Mouse (Mus musculus): ENCODE results near the gene Il22ra2.
A peak's percentile ranks its signal among the peaks of the same experiment; 100 is the strongest.

Gene Il22ra2

DNA sequence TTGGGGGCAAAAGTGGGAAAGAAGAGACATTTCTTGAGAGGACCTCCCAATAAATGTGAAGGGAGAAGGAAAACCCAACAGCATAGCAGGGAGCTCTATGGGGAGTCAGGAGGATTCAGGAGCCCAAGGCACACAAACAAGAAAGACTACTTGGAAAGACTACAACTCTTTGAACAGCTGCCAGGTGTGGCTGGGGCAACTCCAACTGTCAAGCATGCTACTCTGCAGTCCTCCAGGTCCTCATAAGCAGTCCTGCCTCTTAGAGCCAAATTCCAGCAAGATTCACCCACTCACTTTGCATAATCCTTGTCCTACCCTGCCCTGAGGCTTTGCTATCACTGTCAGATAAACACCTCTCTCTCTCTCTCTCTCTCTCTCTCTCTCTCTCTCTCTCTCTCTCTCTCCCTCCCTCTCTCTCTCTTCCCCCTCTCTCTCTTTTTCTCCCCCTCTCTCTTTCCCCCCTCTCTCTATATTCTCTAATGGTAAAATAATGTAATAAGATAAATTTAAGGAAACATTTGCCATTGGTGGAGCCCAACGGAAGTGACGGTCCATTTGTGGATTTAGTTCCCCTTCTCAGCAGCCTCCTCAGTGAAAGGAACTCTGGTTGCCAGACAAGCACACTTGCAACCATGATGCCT, at the start of gene Il22ra2:
Gene Il22ra2 (plus strand): TSS at position 591 of the 641 bp plus-strand sequence.
- no peak for DNase-seq (ENCODE audit: low spot score)

DNA sequence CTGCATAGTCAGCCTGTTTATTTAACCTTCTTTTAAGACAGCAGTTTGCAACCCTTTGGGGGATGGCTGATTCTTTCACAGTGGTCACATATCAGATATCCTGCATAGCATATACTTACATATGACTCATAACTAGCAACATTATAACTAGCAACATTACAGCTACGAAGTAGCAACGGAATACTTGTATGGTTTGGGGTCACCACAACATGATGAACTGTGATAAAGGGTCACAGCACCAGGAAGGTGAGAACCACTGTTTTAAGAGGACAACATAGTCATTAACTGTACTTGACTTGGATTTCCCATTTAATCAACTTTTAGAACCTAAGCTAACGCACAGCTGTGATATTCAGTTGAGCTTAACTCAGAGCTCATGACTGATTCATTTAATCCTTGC, 44.2 kb upstream of the Il22ra2 start:
- no peak for DNase-seq (ENCODE audit: low spot score)

DNA sequence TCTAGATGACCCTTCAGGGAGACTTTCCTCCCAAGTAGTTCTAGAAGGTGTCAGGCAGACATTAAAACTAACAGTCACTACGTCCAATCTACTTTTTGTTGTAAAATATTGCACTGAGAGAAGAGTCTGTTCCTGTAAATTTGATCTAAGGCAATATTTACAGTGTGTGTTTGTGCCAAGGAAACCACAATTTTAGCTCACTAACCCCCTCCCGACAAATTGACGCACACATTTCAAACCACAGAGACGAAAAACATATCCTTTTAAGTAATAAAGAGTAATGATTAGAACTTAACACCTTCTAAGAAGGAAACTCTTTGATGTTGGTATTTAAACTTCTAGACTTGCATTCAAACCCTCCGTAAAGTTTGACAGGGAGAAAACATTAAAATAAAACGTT, 43.8 kb upstream of the Il22ra2 start:
- no peak for DNase-seq (ENCODE audit: low spot score)

DNA sequence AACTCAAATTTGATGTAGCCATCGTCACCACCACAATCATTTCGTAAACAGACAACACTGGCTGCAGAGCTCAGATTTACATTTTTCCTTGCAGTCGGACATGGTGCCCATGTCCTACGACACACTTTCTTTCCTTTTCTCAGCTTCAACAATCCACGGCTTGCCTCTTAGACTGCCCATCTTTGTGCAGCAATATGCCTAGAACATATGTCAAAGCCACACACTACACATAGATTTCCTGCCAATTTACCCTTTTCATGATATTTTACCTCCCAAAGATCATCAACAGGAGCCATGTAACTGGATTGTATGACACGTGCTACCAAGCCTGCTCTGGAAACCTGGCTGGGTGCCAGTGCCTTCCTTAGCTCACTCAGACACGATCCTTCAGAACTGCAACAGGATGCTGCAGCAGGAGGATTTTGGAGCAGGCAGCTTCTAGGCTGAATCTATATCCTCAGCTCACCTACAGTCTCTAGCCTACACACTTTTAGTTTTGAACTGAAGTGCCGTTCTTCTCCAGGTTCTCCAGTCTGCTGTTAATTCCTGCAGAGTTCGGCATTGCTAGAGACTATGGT, 43.3 kb upstream of the Il22ra2 start:
- no peak for DNase-seq (ENCODE audit: low spot score)

DNA sequence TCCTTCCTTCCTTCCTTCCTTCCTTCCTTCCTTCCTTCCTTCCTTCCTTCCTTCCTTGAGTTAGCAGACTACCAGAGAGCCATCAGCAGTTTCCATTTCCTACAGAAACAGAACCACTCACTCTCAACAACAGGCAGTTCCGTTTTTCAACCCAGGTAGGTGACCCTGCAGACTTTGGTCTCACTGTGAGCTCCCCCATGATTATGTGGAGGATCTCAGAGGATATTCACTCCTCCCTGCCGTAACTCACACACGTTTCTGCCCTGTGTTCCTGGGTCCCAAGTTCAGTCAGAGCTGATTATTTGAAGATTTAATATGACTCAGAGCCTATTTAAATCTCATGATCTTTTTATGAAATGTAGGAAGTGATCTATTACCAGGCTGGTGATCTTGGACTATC, 41.1 kb upstream of the Il22ra2 start:
- no peak for DNase-seq (ENCODE audit: low spot score)

DNA sequence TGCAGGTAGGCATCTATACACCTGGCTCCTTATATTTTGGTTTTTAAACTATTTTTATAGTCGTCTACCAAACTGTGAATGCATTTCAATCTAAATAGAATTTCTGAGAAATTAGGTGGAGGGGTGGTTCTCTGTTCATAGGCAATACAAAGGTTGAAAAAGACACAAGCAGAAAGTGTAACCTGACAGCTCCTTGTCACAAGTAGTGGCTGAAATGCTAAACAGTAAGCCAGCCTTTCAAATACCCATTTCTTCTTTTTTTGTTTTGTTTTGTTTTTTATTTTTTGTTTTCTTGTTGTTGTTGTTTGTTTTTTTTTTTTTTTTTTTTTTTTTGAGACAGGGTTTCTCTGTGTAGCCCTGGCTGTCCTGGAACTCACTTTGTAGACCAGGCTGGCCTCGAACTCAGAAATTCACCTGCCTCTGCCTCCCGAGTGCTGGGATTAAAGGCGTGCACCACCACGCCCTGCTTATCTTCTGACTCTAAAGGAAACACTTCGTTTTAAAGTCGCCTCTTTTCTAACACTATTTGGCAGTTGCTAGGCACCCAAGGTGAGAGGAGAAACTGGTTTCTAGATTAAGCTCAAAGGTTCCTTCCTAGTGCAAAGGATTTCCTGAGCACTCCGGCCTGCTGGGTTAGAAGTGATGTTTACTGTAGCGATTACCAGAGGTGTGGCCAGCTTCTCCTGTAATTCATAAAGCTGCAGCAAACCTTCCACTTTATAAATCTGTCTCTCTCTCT, 39.8 kb upstream of the Il22ra2 start:
- DNase-seq (ENCODE audit: low spot score), result no peak

DNA sequence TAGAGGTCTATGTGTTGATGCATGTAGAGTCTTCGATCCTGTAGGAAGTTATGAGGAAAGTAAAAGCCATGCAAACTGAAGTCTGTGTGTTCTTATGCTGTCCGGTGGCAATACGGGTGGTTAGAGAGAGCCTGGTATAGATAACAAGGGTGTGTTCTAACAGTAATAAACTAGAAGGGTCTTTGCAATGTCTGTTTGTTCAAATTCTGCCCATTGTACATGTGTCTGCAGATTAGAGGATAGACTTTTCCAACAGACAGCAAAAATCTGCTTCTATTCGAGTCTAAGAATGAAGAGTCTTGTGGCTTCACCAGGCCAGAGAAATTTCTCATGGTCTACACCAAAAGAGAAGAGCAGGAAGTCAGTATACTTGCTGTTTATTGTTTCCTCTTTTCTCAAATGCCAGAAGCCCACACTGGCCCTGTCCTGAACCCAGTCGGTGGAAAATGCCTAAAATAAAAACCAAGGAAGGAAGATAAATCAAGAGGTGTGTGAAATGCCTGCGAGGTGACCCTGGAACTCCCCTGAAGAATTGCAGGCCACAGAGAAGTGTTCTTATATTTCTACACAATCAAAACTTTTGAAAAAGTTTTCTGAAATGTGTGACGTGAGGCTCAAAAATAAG, 38.9 kb upstream of the Il22ra2 start:
- no peak for DNase-seq (ENCODE audit: low spot score)

DNA sequence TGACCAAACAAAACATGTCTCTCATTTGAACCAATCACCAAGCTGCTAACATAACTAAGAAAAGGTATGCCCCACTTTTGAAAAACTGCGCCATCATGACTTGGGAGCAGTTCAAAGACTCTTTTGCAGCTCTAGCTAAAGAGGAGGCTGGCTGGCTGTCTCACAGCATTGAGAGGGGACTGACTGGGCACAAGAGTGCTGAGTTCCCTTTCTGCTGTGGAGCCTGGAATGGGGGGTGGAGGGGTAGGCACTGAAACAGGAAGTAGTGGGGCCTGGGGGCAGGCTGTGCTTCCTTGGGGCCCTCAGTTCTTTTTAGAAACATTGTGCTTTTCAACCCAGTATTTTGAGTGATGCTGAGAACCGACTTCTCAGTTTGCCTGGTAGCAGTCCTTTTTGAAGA, 37.7 kb upstream of the Il22ra2 start:
- DNase-seq (ENCODE audit: low spot score), result peak; percentile 61

DNA sequence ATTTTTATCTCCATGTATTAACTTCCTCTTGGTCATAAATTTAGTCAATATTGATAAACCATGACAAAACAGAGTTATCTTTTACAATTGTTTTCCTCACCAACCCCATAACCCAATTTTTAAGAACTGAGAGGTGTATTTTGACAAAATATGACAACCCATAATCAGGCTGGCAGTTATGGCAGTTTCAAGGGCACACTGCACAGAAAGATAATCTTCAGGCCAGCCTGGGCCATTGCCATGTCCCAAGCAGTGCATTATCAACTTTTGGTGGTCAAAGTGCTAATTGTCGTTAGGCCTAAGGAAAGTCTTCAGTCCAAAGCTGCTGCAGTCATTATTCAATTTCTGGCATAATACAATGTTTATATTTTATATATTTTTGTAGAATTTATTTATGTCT, 37.0 kb upstream of the Il22ra2 start:
- DNase-seq (ENCODE audit: low spot score), result no peak

DNA sequence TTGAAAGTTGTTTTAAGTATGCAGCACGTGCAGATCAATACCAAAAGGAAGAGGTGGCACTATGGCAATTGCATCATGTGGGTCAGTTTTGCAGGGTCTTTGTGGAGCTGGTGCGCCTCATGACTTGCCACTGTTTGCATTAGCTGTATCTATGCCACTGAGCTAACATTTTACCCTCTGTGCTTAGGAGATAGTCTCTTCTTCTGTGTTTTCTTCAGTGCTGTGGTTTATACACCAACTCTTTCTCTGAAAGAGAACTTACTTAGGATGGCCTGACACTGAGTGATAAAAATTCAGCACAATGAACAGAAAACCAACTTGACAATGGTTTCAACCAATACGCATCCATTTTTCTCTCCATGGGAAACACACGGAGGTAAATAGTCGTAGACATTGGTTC, 35.9 kb upstream of the Il22ra2 start:
- no peak for DNase-seq (ENCODE audit: low spot score)

DNA sequence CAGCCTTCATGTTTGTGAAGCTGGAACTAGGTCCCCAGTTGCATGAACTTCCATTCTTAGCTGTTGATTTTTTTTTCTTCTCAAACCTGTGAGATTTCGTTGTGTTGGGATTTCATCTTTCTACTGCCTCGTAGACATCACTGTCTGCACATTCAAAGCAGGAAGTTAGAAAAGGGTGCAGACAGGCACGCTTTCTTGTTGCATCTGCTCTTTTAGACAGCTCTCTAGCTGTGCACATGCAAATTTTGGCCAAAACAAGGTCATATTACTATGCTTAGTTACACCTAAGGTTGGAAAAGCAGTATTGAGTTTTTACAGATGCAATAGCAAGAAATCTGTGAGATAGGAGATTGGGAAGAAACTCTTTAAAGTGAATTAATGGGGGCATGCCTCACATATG, 34.5 kb upstream of the Il22ra2 start:
- no peak for DNase-seq (ENCODE audit: low spot score)

DNA sequence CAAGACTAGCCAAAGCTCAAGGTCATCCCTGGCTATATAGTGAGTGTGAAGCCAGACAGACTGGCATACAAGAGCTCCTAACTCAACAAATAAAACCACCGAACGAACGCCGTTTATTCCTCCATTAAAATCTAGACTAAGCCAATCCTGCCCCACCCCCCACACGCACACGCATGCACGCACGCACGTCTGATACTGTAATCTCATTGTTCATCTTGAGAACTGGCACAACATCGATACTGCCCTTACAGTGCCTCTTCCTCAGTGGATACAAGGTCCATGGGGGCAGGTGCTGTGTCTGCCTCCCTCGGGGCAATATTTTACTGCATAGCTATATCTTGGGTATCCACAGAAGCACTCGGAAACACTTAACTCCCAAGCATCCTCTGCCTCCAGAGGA, 32.2 kb upstream of the Il22ra2 start:
- DNase-seq (ENCODE audit: low spot score), result no peak

DNA sequence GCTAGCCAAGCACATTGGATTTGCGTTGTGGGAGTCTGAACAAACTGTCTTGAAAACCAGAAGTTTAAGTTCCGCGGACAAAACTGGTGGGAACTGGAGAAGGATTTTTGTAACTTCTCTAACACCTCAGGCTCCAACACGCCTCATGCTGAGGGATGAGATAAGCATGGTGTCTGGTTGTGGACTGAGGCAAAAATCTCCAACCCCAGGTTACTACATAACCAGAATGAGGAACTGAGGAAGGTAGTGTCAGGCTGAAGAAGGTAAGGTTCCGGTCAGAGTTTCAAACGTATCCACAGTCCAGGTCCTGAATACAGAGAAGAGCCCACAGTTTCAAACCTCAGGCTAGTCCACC, 30.5 kb upstream of the Il22ra2 start:
- no peak for DNase-seq (ENCODE audit: low spot score)

DNA sequence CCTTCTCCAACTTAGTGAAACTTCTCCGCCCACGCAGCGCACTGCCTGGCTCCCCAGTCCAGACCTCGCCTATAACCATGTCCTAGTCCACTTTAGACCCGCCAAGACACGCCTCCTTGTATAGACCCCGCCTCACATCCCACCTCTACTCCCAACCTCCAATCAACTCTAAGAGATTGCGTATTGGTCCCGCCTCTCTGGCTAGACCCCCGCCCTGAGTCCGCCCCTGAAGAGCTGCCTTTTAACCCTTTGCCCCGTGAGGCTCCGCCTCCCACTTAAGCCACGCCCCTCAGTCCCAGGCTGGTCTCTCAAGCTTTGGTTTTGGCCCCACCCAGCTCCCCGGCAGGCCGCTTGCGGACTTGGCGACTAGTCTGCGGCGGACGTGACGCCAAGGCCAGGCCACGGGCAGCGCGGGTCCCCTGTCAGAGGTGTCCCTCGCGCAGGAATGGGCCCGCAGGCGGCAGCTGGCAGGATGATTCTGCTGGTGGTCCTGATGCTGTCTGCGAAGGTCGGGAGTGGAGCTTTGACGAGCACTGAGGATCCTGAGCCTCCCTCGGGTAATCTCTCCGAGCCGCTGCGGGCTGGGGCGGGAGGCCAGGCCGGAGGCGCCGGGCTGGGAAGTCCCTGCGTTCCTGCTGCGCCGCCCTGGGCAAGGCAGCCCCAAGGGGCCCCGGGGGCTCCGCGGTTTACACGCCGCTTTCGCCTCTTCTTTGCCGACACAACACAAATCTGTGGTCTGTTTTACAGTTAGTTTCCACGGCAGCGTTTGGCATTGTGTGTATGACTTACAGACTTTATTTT, 30.0 kb upstream of the Il22ra2 start, which contains the start of gene Ifngr1:
Gene Ifngr1 (plus strand): TSS at position 309 of the 801 bp plus-strand sequence.
- peak; percentile 97 for DNase-seq (ENCODE audit: low spot score)

DNA sequence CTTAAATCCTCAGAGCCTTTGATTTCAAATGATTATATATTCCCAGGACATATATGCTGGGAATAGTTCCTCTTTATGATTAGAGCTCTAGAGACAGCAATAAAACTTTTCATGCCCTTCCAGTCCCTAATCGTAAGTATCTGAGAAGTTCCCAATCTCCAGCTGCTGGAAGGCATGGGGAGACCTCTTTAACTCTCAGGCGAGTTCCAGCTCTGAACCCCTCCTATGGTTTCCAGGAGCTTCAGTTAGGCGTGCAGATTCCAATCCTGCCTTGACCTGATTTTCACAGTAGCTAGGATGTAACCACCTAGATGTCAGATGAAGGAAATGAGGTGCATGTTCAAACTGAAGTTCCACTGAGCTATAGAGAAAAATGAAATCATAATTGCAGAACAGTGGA, 29.2 kb upstream of the Il22ra2 start:
- DNase-seq (ENCODE audit: low spot score), result no peak

DNA sequence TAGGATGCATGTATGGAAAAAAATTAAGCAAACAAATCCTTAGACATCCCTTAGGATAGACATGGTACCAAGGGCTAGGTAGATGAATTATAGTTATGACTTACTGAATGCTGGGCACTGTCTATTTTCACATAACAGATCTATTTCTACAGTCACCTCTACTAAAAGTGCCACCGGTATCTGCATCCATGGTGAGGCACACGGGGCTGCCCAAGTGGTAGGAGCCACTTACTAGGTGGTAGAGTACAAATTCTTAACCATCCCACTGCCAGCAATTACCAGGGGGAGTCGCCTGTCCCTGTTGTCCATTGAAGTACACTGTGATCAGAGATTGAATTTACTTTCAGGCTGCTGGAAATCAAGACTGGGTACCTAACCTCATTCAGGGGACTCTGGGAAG, 28.5 kb upstream of the Il22ra2 start:
- no peak for DNase-seq (ENCODE audit: low spot score)

DNA sequence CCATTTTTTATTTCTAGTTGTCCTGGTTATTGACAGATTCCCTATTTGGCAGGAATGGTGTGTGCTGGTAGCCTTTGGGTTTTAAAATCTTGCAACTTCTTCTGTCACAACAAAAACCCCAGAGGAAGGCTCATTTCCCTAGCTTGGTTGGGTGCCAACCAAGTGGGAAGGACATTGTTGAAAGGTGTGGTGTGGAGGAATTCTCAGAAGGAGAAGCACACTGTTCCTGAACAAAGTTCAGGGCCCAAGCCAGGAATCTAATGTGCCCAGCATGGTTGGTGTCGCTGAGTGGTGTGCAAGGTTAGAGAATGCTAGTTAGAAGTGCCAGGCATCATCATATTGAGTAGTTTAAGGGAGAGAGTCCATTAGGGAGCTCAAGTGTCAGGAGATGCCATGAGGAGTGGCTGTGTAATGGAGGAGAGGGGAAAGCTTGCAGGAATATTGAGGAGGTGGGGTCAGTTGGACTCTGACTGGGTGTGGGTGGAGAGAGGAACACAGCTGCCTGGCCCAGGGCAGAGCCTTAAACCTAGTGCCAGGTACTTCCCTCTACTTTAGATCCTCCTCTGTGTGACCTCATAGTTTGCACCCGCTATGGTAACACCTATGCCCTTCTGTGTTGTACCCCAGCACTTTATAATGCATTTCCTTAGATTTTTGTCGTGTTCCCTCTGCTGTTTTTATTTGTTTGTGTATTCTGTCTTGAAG, 27.4 kb upstream of the Il22ra2 start:
- DNase-seq (ENCODE audit: low spot score), result no peak

DNA sequence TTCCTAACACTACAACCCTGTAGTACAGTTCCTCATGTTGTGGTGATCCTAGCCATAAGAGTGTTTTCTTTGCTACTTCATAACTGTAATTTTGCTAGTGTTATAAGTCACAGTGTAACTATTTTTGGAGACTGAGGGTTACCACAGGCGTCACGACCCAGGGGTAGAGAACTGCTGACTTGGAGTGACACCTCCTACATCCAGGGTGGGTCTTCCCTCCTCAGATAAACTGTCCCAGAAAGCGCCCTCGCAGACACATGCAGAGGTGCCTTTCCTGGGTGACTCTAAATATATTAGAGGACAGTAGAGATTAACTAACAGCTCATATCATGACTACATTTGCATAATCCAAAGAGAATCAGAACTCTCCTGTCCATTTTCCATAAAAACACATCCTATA, 24.9 kb upstream of the Il22ra2 start:
- no peak for DNase-seq (ENCODE audit: low spot score)

DNA sequence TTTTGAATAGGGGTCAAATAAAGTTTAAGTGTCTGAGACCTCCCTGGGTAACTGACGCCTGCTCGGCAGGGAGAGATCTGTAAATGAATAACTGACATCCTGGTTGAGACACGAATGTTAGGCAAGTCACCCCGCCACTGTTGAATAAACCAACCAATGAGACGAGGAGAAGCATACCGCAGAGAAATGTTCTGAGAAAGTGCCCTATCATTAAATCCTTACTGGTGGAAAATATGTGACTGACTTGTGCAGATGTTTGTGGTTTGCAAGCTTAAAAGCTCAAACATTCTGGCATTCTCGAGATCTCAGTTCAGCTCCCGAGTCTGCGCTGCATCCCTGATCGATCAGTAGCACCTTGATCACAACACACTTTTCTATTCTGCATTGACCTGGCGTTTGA, 23.7 kb upstream of the Il22ra2 start:
- no peak for DNase-seq (ENCODE audit: low spot score)

DNA sequence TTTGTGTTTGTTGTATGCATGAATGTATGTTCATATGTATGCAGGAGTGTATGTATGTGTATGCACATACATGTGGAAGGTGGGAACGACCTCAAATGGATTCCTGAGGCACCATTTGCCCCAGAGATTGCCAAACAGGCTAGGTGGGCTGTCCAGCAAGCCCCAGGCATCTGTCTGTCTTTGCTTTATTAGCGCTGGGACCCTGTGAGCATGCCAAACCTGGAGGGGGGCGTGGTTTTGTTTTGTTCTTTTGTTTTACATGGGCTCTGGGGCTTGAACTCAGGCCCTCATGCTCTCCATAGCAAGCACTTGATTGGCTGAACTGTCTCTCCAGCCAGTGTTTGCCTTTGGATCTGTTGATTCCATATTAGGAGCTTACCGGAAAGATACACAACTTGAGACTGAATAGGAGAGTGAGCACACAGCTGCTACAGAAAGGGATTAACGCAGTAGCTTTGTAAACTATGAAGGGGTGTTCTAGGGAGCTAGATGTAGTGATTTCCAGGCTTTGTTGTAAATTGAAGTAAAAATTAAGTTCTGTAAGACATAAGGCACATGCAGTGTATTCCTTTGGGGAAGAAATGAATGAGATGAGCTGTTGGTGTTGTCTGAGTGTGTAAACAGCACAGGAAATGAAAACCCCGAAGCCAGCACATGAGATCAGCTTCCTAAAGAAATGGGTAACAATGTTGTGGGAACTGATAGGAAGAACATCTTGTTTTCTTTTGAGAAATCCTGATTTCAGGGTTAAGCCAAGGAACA, 22.3 kb upstream of the Il22ra2 start:
- DNase-seq (ENCODE audit: low spot score), result no peak

DNA sequence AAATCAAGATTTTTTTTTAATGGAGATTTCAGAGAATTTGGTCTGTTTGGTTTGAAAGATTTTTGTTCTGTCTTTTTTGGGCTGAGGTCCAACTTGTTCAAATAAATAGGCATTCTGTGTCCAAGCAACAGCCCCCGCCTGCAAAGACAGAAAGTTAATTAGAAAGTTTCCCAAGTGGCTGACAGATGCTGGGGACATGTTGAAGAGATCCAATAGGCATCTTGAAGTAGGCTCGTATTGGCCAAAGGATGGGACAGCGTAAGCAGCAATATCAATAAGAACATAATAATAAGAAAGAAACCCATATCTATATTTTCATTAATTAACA, 21.7 kb upstream of the Il22ra2 start:
- no peak for DNase-seq (ENCODE audit: low spot score)
